Mouse (Mus musculus): Measurements from ENCODE around the gene 2200002D01Rik. TPM values are rescaled to one million over a fixed set of nuclear protein-coding genes. Genes with fewer than 3 reads are reported as not detected.
"Not testable (repeated sequence)": the region's sequence is repeated elsewhere in the genome, so short reads cannot be mapped to it uniquely, and the experiment has no call there.

2200002D01Rik gene
- total RNA-seq, 2 experiments from 2014 or later, result 2.0 to 2.4 TPM

GRCm38 (mm10) chr7:29238019-29238967 is 10.0 kb downstream of the 2200002D01Rik start, which contains the start of gene Yif1b:
TSS of gene Yif1b (plus strand) at chr7:29238329.
- DNase-seq, result peak; percentile 98

GRCm38 (mm10) chr7:29237596-29237995 is 10.7 kb downstream of the 2200002D01Rik start:
- DNase-seq, result peak; percentile 26

DNA sequence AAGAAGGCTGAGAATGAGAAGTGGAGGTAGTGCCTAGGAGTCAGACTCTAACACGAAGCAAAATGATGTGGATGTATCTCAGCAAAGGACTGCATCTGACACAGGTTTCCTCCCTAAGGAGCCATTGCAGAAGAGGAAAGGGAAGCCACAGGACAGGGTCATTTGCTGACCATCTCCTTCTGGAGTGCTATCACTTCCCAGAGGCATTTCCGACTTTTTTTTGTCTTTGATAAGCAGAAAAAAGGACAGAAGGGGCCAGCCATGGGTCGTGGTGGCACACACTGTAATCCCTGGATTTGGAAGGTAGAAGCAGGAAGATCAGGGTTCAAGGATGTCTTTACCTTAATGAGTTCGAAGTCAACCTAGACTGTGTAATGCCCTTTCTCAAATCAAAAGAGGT is 11.7 kb downstream of the 2200002D01Rik start:
- DNase-seq, result no peak

DNA sequence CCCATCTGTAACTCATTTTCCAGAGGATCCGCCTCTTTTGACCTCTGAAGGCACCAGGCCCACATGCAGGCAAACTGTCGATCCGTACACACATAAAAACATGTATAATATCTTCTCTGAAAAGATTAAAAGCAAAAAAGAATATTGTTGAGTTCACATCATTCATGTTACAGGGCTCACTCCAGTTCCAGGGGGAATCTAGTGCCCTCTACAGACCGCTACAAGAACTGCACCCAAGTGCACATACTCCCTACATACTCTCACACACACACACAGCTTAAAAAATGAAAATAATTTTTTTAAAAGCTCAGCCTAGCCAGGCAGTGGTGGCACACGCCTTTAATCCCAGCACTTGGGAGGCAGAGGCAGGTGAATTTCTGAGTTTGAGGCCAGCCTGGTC is 13.6 kb downstream of the 2200002D01Rik start:
- DNase-seq, result no peak

GRCm38 (mm10) chr7:29233745-29234144 is 14.5 kb downstream of the 2200002D01Rik start:
- no peak for DNase-seq

- peak; percentile 53 for DNase-seq
Observed at GRCm38 (mm10) chr7:29232247-29233013, 15.8 kb downstream of the 2200002D01Rik start, which contains the start of gene Kcnk6. TSS of gene Kcnk6 (minus strand) at chr7:29232515.

GRCm38 (mm10) chr7:29231517-29231916 is 16.7 kb downstream of the 2200002D01Rik start:
- no peak for DNase-seq

GRCm38 (mm10) chr7:29230560-29230959 is 17.7 kb downstream of the 2200002D01Rik start:
- DNase-seq, result no peak

GRCm38 (mm10) chr7:29228202-29228601 is 20.1 kb downstream of the 2200002D01Rik start:
- no peak for DNase-seq

DNA sequence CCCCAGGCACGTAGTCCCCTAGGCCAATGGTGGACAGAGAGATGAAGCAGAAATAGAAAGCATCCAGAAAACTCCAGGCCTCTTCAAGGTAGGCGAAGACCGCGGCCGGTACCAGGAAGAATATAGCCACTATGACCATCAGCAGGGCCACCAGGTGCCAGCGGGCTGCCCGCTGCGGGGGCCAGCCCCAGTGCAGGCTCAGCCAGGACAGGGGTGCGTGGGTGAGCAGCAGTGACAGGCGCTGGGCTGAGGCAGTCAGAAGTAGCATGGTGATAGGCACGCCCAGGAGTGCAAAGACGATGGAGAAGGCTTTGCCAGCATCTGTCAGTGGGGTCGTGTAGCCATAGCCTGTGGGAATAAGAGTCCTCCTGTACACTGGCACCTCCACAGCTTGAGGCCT is 22.7 kb downstream of the 2200002D01Rik start:
- no peak for DNase-seq

DNA sequence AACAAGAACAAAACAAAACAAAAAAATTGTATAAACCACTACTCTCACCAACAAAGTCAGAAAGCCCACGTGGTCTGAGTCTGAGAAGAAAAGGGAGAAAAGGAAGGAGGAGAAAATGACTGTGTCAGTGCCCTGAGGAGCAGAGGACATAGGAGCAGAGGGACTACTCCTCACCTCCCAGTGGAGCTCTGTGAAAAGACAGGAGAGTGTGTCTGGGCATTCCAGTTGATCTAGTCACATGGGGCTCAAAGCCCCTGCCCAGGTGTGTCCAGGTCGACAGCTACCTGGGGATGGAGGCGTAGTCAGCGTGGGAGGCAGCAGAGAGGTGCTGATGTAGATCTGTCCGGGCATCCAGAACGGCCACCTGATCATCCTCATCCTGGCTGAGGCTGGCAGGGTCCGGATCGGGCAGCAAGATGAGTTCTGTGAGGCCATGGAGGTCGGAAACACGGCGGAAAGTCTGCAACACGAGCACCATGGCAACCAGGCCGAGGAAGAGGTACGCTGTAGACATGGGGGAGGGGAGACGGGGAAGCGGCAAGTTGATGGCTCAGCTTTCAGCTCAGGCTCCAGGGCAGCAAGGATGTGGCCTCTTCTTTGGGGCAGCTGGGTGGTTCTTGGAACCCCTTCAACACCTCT is 23.4 kb downstream of the 2200002D01Rik start:
- no peak for DNase-seq

- DNase-seq, result no peak
Observed at GRCm38 (mm10) chr7:29214846-29215245, 33.4 kb downstream of the 2200002D01Rik start.

DNA sequence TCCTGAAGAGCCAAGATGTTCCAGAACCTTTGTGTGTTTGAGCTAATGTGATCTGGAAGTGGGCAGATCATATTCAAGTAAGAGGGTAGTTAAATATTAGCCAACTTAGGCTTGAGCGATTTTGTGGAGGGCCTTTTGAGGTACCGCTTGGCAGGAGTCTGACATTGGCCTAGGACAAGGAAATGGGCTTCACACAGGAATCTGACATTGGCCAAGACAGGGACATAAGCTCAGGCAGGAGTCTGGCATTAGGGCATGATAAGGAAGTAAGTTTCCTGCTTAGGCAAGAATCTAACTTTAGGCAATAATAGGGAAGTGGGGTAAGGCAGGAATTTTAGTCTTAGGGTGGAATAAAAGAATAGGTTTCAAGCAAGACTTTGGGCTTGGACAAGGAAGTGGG is 34.0 kb downstream of the 2200002D01Rik start:
- no peak for DNase-seq

GRCm38 (mm10) chr7:29213675-29214082 is 34.6 kb downstream of the 2200002D01Rik start, which contains the start of gene Catsperg1:
TSS of gene Catsperg1 (minus strand) at chr7:29214035.
- DNase-seq, result peak; percentile 7

GRCm38 (mm10) chr7:29212775-29213560 is 35.3 kb downstream of the 2200002D01Rik start:
- DNase-seq, result not testable (repeated sequence)

DNA sequence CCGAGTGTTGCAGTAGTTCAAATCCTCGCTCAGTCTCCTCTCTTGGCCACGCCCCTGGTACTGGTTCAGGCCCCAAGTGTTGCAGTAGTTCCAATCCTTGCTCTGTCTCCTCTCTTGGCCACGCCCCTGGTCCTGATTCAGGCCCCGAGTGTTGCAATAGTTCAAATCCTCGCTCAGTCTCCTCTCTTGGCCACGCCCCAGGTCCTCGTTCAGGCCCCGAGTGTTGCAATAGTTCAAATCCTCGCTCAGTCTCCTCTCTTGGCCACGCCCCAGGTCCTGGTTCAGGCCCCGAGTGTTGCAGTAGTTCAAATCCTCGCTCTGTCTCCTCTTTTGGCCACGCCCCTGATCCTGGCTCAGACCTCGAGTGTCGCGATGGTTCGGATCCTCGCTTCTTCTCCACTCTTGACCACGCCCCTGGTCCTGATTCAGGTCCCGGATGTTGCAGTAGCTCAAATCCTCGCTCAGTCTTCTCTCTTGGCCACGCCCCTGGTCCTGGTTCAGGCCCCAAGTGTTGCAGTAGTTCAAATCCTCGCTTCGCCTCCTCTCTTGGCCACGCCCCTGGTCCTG is 36.0 kb downstream of the 2200002D01Rik start:
- DNase-seq, result no peak

GRCm38 (mm10) chr7:29211415-29212198 is 36.7 kb downstream of the 2200002D01Rik start:
- peak; percentile 87 for DNase-seq

- peak; percentile 52 for DNase-seq
Observed at GRCm38 (mm10) chr7:29211013-29211412, 37.3 kb downstream of the 2200002D01Rik start.

GRCm38 (mm10) chr7:29202577-29202976 is 45.7 kb downstream of the 2200002D01Rik start:
- no peak for DNase-seq
